Mouse (Mus musculus): Measurements from ENCODE around the gene Ube2ql1. TPM values are rescaled to one million over a fixed set of nuclear protein-coding genes. Genes with fewer than 3 reads are reported as not detected.
A peak's percentile ranks its signal among the peaks of the same experiment; 100 is the strongest.

The Ube2ql1 gene
- polyA plus RNA-seq, 1 experiment = not detected

DNA sequence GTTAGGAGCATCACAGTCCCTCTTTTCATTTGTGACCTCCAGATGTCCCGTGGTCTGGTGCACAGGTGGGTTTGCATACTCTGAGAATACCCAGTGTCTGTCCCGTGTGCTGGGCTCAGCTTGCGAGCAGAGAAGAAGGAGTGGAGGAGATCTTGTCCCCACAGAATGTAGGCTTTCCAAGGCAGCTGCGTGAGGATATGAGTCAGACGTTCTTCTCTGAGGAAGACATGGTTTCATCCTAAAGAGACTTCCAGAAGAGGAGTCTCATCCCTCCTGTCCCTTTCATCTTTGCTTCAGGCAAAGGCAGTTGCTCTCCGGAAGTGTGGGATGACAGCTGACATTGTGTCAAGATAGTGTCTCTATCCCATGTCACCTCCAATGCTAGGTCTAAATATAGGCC lies 11.8 kb upstream of the Ube2ql1 start:
- no peak overlapping the region for H3K27ac ChIP-seq (ENCODE audit: insufficient read depth, low read depth, low read length)
- TF ChIP-seq POLR2A (IDR thresholded peaks at IDR 0.05; ENCODE audit: borderline replicate concordance, low read depth, low read length) (no peak), CTCF (IDR thresholded peaks at IDR 0.05; ENCODE audit: low read depth, low read length) (no peak)
- no peaks in the 10 kb centered on the region for H3K4me1 ChIP-seq (ENCODE audit: control insufficient read depth, insufficient read depth, low read length)
- H3K4me3 ChIP-seq (ENCODE audit: insufficient read depth, low read length) = no peak overlapping the region

DNA sequence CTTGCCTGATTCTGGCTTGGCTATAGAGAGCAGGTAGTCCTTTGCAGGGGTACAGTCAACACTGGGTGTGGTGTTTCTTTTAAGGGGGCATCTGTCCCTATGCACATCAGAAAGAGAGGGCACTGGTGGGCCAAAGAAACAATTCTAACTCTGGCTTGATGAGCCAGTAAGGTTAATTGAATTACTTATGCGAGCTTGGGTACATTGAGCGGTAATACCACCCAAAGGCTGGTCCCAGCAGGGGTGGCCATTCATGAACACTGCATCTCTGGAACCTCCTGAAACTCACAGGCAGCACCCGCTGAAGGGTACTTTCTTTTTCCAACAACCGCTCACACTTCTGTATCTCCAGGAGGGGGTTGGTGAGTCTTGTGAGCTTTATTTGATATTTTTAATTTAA lies 9.1 kb upstream of the Ube2ql1 start:
- no peaks in the 10 kb centered on the region for H3K4me1 ChIP-seq (ENCODE audit: control insufficient read depth, insufficient read depth, low read length)
- TF ChIP-seq POLR2A (IDR thresholded peaks at IDR 0.05; ENCODE audit: borderline replicate concordance, low read depth, low read length) (no peak), CTCF (IDR thresholded peaks at IDR 0.05; ENCODE audit: low read depth, low read length) (no peak)
- H3K27ac ChIP-seq (ENCODE audit: insufficient read depth, low read depth, low read length) = no peak overlapping the region
- no peak overlapping the region for H3K4me3 ChIP-seq (ENCODE audit: insufficient read depth, low read length)

DNA sequence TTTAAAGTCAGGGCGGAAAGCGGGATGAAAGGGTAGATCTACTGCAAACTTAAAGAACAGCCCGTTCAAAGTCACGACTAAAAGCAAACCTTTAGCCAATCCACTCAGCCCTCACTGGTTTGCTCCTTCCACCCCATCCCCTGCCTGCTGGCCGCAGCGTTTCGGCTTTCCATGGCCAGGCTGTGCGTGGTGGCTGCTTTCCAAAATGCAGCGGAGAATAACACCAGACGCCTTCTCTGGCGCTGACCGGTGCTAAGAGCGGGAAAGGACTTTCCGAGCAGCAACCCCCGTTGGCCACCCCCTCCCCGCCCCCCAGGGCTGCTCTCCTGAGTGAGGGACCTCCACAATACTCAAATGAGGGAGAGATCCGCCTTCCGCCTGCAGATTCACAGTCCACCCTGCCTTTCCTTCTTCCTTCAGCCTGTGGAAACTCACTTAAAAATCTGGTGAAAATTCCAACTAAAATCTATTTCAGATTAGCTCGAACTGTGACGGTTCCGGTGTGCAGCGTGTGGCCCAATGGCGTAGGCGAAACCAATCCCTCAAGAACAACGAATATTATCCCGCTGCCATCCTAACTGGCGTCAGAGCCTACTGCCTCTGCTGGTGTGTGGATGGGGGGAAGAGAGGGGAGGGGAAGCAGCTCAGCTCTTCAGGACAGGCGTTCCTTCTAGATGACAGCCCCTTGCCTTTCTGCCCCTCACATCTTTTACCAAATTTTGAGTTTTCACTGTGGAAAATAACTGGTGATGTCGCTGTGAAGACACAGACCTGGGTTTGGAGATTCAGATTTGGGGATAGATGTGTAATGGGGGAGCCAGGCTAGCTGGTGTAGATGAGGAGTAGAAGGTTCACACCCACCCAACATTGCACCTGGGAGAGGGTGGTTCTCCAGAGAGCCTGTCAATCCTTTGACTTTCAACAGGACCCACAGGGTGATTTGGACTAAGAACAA lies 919 bp upstream of the Ube2ql1 start:
- H3K27ac ChIP-seq (ENCODE audit: insufficient read depth, low read depth, low read length) = no peak overlapping the region
- no peak for TF ChIP-seq POLR2A (IDR thresholded peaks at IDR 0.05; ENCODE audit: borderline replicate concordance, low read depth, low read length)
- no peak for TF ChIP-seq CTCF (IDR thresholded peaks at IDR 0.05; ENCODE audit: low read depth, low read length)
- H3K4me1 ChIP-seq (ENCODE audit: control insufficient read depth, insufficient read depth, low read length) = no peaks in the 10 kb centered on the region
- H3K4me3 ChIP-seq (ENCODE audit: insufficient read depth, low read length) = no peak overlapping the region

GRCm38 (mm10) chr13:69739091-69739758 lies 464 bp downstream of the Ube2ql1 start:
- Histone ChIP-seq H3K4me3 (ENCODE audit: insufficient read depth, low read length) (peak overlapping the region; percentile 47), H3K4me1 (ENCODE audit: control insufficient read depth, insufficient read depth, low read length) (no peaks in the 10 kb centered on the region), H3K27ac (ENCODE audit: insufficient read depth, low read depth, low read length) (no peak overlapping the region)
- no peak for TF ChIP-seq POLR2A (IDR thresholded peaks at IDR 0.05; ENCODE audit: borderline replicate concordance, low read depth, low read length)
- no peak for TF ChIP-seq CTCF (IDR thresholded peaks at IDR 0.05; ENCODE audit: low read depth, low read length)

DNA sequence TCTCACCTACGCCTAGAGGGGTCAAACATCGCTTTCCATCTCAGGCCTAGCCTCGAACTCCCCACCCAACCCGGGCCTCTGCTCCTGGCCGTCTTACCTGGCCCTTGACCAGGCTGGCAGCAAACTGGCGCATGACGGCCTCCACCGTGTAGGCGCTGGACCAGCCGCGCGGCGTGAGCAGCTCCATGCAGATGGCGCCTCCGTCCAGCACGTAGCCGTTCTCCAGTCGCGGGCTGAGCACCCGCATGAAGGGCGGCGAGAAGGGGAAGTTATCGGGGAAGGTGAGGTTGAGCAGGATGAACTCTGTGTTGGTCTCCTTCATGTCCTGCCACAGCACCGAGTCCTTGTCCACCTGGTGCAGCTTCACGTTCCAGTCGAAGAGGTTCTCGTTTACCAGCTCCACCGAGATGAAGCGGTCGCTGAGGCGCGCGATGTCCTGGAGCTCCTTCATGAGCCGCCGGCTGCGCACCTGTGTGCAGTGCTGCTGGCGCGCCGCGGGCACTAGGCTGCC lies 1.2 kb downstream of the Ube2ql1 start:
- Histone ChIP-seq H3K4me1 (ENCODE audit: control insufficient read depth, insufficient read depth, low read length) (no peaks in the 10 kb centered on the region), H3K27ac (ENCODE audit: insufficient read depth, low read depth, low read length) (no peak overlapping the region), H3K4me3 (ENCODE audit: insufficient read depth, low read length) (no peak overlapping the region)
- TF ChIP-seq POLR2A (IDR thresholded peaks at IDR 0.05; ENCODE audit: borderline replicate concordance, low read depth, low read length) = no peak
- no peak for TF ChIP-seq CTCF (IDR thresholded peaks at IDR 0.05; ENCODE audit: low read depth, low read length)

- TF ChIP-seq CTCF (IDR thresholded peaks at IDR 0.05; ENCODE audit: low read depth, low read length) (no peak), POLR2A (IDR thresholded peaks at IDR 0.05; ENCODE audit: borderline replicate concordance, low read depth, low read length) (no peak)
- Histone ChIP-seq H3K4me3 (ENCODE audit: insufficient read depth, low read length) (no peak overlapping the region), H3K4me1 (ENCODE audit: control insufficient read depth, insufficient read depth, low read length) (no peaks in the 10 kb centered on the region), H3K27ac (ENCODE audit: insufficient read depth, low read depth, low read length) (no peak overlapping the region)
These were observed 2.1 kb downstream of the Ube2ql1 start for GRCm38 (mm10) chr13:69737444-69738185.

DNA sequence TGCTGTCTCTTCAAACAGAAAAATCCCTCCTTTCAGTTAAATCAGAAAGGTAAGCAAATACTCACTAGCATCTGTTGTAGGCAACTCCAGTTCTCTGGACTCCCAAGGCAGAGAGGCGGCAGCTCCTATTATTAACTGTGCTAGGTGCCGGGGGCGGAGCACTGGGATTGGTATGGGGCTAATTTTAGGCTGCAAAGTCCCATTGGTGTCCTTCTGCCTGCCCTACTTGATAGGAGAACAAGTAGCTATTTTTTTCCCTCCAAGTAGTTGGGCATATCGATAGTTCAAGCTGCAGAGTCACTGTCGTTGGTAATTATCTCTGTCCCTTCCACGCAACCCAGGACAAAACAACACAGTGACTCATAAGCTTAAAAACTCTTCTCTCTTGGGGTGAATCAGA lies 7.1 kb downstream of the Ube2ql1 start:
- H3K27ac ChIP-seq (ENCODE audit: insufficient read depth, low read depth, low read length) = no peak overlapping the region
- TF ChIP-seq POLR2A (IDR thresholded peaks at IDR 0.05; ENCODE audit: borderline replicate concordance, low read depth, low read length) (no peak), CTCF (IDR thresholded peaks at IDR 0.05; ENCODE audit: low read depth, low read length) (no peak)
- H3K4me1 ChIP-seq (ENCODE audit: control insufficient read depth, insufficient read depth, low read length) = no peaks in the 10 kb centered on the region
- H3K4me3 ChIP-seq (ENCODE audit: insufficient read depth, low read length) = no peak overlapping the region

- Histone ChIP-seq H3K27ac (ENCODE audit: insufficient read depth, low read depth, low read length) (no peak overlapping the region), H3K4me1 (ENCODE audit: control insufficient read depth, insufficient read depth, low read length) (no peaks in the 10 kb centered on the region), H3K4me3 (ENCODE audit: insufficient read depth, low read length) (no peak overlapping the region)
- TF ChIP-seq CTCF (IDR thresholded peaks at IDR 0.05; ENCODE audit: low read depth, low read length) = no peak
These were observed 14.3 kb downstream of the Ube2ql1 start for GRCm38 (mm10) chr13:69725376-69725775.

DNA sequence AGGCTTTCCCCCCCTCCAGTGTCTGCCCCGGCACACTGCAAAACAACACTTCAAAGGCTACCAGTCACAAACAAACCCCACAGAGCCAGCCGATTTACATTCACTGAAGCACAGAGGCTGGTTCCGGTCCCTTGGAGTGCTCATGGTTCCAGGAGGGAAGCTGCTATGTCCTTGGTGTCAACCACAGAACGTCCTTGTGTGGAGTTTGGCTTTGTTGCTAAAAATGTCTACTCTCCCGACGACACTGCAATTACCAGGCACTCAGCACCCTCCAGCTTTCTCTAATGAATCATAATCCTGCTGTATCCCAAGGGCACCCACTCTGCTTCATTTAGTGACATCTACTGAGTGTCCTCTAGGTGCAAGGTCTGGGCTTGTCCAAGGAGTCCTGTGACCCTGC lies 18.5 kb downstream of the Ube2ql1 start:
- Histone ChIP-seq H3K27ac (ENCODE audit: insufficient read depth, low read depth, low read length) (no peak overlapping the region), H3K4me1 (ENCODE audit: control insufficient read depth, insufficient read depth, low read length) (no peaks in the 10 kb centered on the region), H3K4me3 (ENCODE audit: insufficient read depth, low read length) (no peak overlapping the region)
- TF ChIP-seq CTCF (IDR thresholded peaks at IDR 0.05; ENCODE audit: low read depth, low read length) = no peak
- no peak for TF ChIP-seq POLR2A (IDR thresholded peaks at IDR 0.05; ENCODE audit: borderline replicate concordance, low read depth, low read length)

All from bone marrow macrophage, adult 2 months (primary cell).